Mouse (Mus musculus) stomach, postnatal 0 days (tissue): ENCODE results near the gene Igsf21.

Experiments
- CTCF ChIP-seq: IDR thresholded peaks from 2 replicates; pipeline ENCODE4 v1.5.1; 2016; ENCODE audit warnings: antibody characterized with exemption, low read depth, mild to moderate bottlenecking, moderate library complexity
- EP300 ChIP-seq: optimal IDR thresholded peaks from 2 replicates; pipeline ENCODE3; 2016; ENCODE audit warnings: antibody characterized with exemption

DNA sequence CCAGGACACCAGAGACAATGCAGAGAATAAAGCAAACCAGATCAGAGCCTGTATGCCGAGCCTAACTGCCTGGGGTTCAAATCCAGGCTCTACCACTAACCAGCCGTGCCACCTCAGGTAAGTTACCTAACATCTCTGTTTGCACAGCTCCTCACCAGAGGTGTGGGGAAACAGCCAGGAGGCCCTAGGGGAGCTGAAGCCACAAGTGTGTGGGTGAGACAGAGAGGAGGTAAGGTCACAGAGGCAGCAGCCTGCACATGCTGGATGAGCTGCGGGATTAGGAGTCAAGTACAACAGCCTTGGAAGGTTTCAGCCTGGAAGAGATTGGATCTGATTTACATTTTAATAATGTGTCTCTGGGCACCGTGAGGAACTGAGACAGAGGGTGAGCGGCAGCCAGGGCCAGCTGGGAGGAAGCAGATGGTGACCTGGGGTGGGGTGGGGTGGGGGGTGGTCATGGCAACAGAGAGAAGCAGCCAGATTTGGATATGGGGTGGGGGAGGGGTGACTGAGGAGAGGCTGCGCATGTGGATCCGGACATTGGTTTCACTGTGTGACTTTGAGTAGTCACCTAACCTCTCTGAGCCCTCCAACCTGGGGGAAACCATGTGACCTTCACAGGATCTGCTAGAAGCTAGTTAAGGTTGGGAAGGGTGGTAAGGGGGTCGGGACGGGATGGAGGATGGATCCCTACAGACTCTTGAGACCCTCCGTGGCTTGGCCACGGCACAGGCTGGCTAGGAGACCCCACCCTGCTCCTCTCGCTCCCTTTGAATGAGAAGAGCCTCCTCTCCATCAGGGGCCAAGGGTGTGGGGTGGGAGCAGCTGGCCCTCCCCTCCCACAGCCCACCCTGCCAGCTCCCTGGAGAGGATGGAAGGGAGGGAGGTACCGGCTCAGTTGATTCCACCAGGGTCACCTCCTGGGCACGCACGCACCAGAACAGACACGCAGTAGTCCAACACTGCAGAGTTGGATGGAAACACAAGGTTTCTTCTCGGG is 27.4 kb downstream of the Igsf21 start:
- TF ChIP-seq CTCF (no peak), EP300 (no peak)
